Mouse (Mus musculus) heart, embryonic 11.5 days (tissue): ENCODE results near the gene Txndc2. TPM values are rescaled to one million over a fixed set of nuclear protein-coding genes. Genes with fewer than 3 reads are reported as not detected.

Experiments used
- ATAC-seq: fragments of 200-750 bp; cut with Nextera tagmentation; replicated peaks from 2 replicates; pipeline ENCODE4 v1.8.0; 2017; ENCODE audit warnings: moderate library complexity; ENCODE audit not compliant: insufficient number of reproducible peaks, low FRiP score, low TSS enrichment
- H3K27ac ChIP-seq: fragments of 300-500 bp; sonication (generic); 2 replicates; pipeline ENCODE4 v1.5.1; 2014; ENCODE audit warnings: mild to moderate bottlenecking, low read depth, low read length
- H3K27me3 ChIP-seq: fragments of 300-500 bp; sonication (generic); 2 replicates; pipeline ENCODE4 v1.6.1; 2014; ENCODE audit warnings: mild to moderate bottlenecking, low read length, mixed read lengths; ENCODE audit not compliant: control insufficient read depth, insufficient read depth
- H3K36me3 ChIP-seq: fragments of 300-500 bp; sonication (generic); 2 replicates; pipeline ENCODE4 v1.6.1; 2014; ENCODE audit warnings: mild to moderate bottlenecking, low read length, moderate library complexity, mixed read lengths; ENCODE audit not compliant: control insufficient read depth, insufficient read depth
- H3K4me1 ChIP-seq: fragments of 300-500 bp; sonication (generic); 2 replicates; pipeline ENCODE4 v1.6.1; 2014; ENCODE audit warnings: low read length; ENCODE audit not compliant: control insufficient read depth, insufficient read depth
- H3K4me2 ChIP-seq: fragments of 300-500 bp; sonication (generic); 2 replicates; pipeline ENCODE4 v1.6.1; 2014; ENCODE audit warnings: mild to moderate bottlenecking, moderate library complexity
- H3K4me3 ChIP-seq: fragments of 300-500 bp; sonication (generic); 2 replicates; pipeline ENCODE4 v1.5.1; 2014; ENCODE audit warnings: low read depth, low read length
- H3K9ac ChIP-seq: fragments of 300-500 bp; sonication (generic); 2 replicates; pipeline ENCODE4 v1.6.1; 2014; ENCODE audit warnings: mild to moderate bottlenecking, low read depth, low read length, moderate library complexity
- H3K9me3 ChIP-seq: fragments of 300-500 bp; sonication (generic); replicated peaks from 2 replicates; pipeline ENCODE4 v1.6.1; 2016; ENCODE audit warnings: low read length; ENCODE audit not compliant: control insufficient read depth
- WGBS: fragments of 180-500 bp; shearing (Covaris S2); extraction: QIAGEN DNeasy Blood & Tissue Kit; methylation state at CpG from one replicate; pipeline ENCODE4 v1.1.7; 2014; ENCODE audit not compliant: insufficient replicate concordance; 5-methylcytosine and 5-hydroxymethylcytosine counted together
- polyA plus RNA-seq: library from polyadenylated mRNA; unstranded; fragments of >200 nt; fragmentation: Nextera tagmentation; extraction: Ambion mirVana; gene quantifications from 2 replicates; pipeline ENCODE4 v1.2.1, GENCODE M21; 2014

Gene Txndc2
- polyA plus RNA-seq, 1 experiment from 2014 or later = not detected

DNA sequence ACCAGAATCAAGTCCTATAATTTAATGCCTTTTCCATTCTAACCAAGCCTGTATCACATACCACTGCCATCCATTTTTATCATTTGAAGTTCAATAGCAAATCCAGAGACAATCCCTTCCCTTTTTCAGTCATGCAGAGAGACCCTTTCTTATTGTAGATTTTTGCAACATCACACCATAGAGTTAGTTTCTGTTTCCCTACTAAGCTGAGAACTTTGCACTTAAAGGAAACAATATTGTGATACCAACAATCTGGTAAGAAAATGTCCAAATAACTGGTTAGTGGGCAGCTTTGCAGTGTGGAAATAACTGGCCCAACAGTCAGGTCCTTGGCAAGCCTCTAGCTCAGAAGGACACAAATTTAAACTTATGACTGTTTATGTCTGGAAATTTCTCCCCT, 37.1 kb downstream of the Txndc2 start:
- Histone ChIP-seq H3K4me1 (peaks cover 49% of the 10 kb centered on the region), H3K9me3 (no peaks in the 10 kb centered on the region)
- ATAC-seq = no peak

DNA sequence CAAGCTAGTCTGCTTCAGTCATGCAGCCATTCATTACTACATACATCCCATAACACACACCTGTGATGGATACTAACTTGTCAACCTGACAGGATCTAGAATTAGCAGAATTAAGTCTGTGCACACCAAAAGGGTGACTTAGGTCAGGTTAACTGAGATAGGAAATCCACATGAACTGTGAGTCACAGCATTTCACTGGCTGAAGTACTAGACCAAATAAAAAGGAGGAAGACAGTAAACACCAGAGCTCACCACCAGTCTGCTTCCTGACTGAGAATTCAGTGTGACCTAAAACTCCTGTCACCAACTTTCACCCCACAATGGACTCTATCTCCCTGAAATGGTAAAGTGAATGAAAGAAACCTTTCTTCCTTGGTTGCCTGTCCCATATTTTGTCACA, 37.7 kb downstream of the Txndc2 start:
- Histone ChIP-seq H3K4me2 (no peak overlapping the region), H3K36me3 (no peaks in the 10 kb centered on the region), H3K27ac (no peak overlapping the region), H3K9ac (no peak overlapping the region), H3K27me3 (no peaks in the 10 kb centered on the region), H3K9me3 (no peaks in the 10 kb centered on the region), H3K4me1 (peaks cover 44% of the 10 kb centered on the region), H3K4me3 (no peak overlapping the region)
- ATAC-seq = no peak

More for the DNA sequence above, 37.1 kb downstream of the Txndc2 start:
- H3K27ac ChIP-seq = no peak overlapping the region
- H3K36me3 ChIP-seq = no peaks in the 10 kb centered on the region
- H3K9ac ChIP-seq = no peak overlapping the region
- no peak overlapping the region for H3K4me2 ChIP-seq
- H3K27me3 ChIP-seq = no peaks in the 10 kb centered on the region
- no peak overlapping the region for H3K4me3 ChIP-seq

- Histone ChIP-seq H3K9me3 (no peaks in the 10 kb centered on the region), H3K27ac (peak overlapping the region; percentile 35; the same call in 1 of the 2 replicates), H3K9ac (0 out of 2 replicates have a peak overlapping the region, but pooled peaks have one; percentile 5), H3K4me1 (peaks cover 12% of the 10 kb centered on the region), H3K4me2 (peak overlapping the region; percentile 14; the same call in 1 of the 2 replicates), H3K4me3 (no peak overlapping the region), H3K36me3 (0 out of 2 replicates have a peak, but pooled peaks cover under 1% of the 10 kb centered on the region), H3K27me3 (no peaks in the 10 kb centered on the region)
- WGBS = 65% methylated on average over 3 of the region's 3 CpGs
- no peak for ATAC-seq
Observed at GRCm38 (mm10) chr17:65597857-65598486, 44.0 kb downstream of the Txndc2 start.

GRCm38 (mm10) chr17:65594687-65595086, 47.3 kb downstream of the Txndc2 start:
- Histone ChIP-seq H3K4me2 (no peak overlapping the region), H3K27ac (no peak overlapping the region), H3K27me3 (no peaks in the 10 kb centered on the region), H3K9ac (no peak overlapping the region), H3K4me3 (no peak overlapping the region), H3K9me3 (no peaks in the 10 kb centered on the region), H3K4me1 (peaks cover 12% of the 10 kb centered on the region), H3K36me3 (0 out of 2 replicates have a peak, but pooled peaks cover 4% of the 10 kb centered on the region)
- WGBS = 91% methylated on average over 8 of the region's 8 CpGs
- ATAC-seq = no peak

Other genes starting within 250 kb of the Txndc2 start
- 0.23 and 0.34 TPM in 2 replicates for gene Tmem232, start 101.4 kb downstream of the Txndc2 start, polyA plus RNA-seq
- 172 and 173 TPM in 2 replicates for gene Vapa, start 28.6 kb downstream of the Txndc2 start, polyA plus RNA-seq
- 32.7 and 33.2 TPM in 2 replicates for gene Rab31, start 130.6 kb upstream of the Txndc2 start, polyA plus RNA-seq
- 31.4 and 36.5 TPM in 2 replicates for gene Ppp4r1, start 140.4 kb upstream of the Txndc2 start, polyA plus RNA-seq
- 46.9 and 47.5 TPM in 2 replicates for gene Ralbp1, start 243.6 kb upstream of the Txndc2 start, polyA plus RNA-seq